Mouse (Mus musculus): ENCODE results near the gene Zfp524. TPM values are rescaled to one million over a fixed set of nuclear protein-coding genes. Genes with fewer than 3 reads are reported as not detected.
"Not testable (repeated sequence)": the region's sequence is repeated elsewhere in the genome, so short reads cannot be mapped to it uniquely, and the experiment has no call there.

Zfp524 gene
- polyA plus RNA-seq, 1 experiment from 2014 or later = 15.2 TPM

DNA sequence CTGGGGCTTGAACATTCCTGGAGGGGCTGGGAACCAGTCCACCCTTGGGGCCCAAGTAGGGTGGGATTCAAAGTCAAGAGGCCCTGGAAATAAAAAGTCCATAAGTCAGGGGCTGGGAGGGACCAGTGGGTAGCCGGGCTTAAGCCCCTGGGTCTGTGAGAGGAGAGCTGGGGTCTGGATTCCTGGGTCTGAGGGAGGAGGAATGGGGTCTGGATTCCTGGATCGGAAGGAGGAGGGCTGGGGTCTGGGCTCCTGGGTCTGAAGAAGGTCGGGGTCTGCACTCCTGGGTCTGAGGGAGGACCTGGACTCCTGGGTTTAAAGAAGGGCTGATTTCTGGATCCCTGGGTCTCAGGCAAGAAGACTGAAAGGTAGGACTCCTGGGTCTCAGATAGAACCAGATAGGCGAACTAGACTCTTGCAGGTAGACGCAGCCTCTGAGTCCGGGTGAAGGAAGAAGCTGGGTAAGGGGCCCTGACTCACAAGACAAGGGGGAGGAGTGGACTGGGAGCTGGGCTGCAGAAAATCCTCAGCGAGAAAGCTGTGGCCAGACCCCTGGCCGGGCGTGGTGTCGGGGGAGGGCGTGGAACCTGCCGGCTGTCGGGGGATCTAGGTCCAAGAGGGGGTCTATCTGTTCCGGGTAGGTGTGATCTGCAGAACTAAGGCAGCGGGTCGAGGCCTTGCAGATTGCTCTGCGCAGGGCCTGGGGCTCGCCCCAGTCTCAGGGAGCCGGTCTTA is 18.8 kb upstream of the Zfp524 start:
- peak; percentile 51; the same call in 1 of the 2 replicates for ATAC-seq (ENCODE audit: insufficient number of reproducible peaks, low FRiP score, low TSS enrichment, low read depth)
- Histone ChIP-seq H3K4me3 (replicated peaks) (peak overlapping the region; percentile 78), H3K27ac (replicated peaks) (peak overlapping the region; percentile 65; the same call in 1 of the 2 replicates), H3K27me3 (no peaks in the 10 kb centered on the region), H3K36me3 (peaks cover 30% of the 10 kb centered on the region), H3K4me2 (replicated peaks) (peak overlapping the region; percentile 75), H3K4me1 (peaks cover 28% of the 10 kb centered on the region), H3K9ac (peak overlapping the region; percentile 72), H3K9me3 (replicated peaks) (no peaks in the 10 kb centered on the region)
- WGBS = 6% methylated on average over 19 of the region's 19 CpGs

- Histone ChIP-seq H3K9ac (peak within 1 kb of the TSS; percentile 72), H3K4me3 (replicated peaks) (peak within 1 kb of the TSS; percentile 78), H3K36me3 (peaks cover 29% of the 10 kb centered on the region), H3K4me1 (peaks cover 28% of the 10 kb centered on the region), H3K27me3 (no peaks in the 10 kb centered on the region), H3K9me3 (replicated peaks) (no peaks in the 10 kb centered on the region), H3K27ac (replicated peaks) (peak within 1 kb of the TSS; percentile 74), H3K4me2 (replicated peaks) (peak within 1 kb of the TSS; percentile 75)
- ATAC-seq (ENCODE audit: insufficient number of reproducible peaks, low FRiP score, low TSS enrichment, low read depth) = peak; percentile 88
- 6% methylated on average over 13 of the region's 26 CpGs for WGBS
Observed at GRCm38 (mm10) chr7:4996003-4996895, 18.0 kb upstream of the Zfp524 start, which contains the start of gene Zfp579. Gene Zfp579 (minus strand): TSS chr7:4996158.

DNA sequence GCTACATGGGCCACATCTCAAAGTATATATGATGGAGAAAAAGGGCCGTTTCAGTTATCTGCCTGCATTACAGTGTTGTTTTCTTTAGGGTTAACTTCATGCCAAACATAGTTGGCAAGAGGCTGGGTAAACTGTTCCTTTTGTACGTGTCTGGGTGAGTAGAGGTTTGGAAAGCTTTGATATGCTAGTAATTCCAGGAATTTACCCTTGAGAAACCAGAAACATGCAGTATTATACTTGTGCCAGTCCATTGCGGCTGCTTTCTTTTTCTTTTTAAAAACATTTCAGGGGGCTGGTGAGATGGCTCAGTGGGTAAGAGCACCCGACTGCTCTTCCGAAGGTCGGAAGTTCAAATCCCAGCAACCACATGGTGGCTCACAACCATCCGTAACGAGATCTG is 17.3 kb upstream of the Zfp524 start:
- WGBS = 49% methylated on average over 6 of the region's 8 CpGs
- H3K27ac ChIP-seq (replicated peaks) = 0 out of 2 replicates have a peak overlapping the region, but pooled peaks have one; percentile 74
- peak overlapping the region; percentile 78 for H3K4me3 ChIP-seq (replicated peaks)
- no peaks in the 10 kb centered on the region for H3K27me3 ChIP-seq
- H3K9me3 ChIP-seq (replicated peaks) = no peaks in the 10 kb centered on the region
- peak overlapping the region; percentile 75 for H3K4me2 ChIP-seq (replicated peaks)
- H3K9ac ChIP-seq = no peak overlapping the region
- no peak for ATAC-seq (ENCODE audit: insufficient number of reproducible peaks, low FRiP score, low TSS enrichment, low read depth)
- H3K4me1 ChIP-seq = peaks cover 28% of the 10 kb centered on the region
- H3K36me3 ChIP-seq = peaks cover 22% of the 10 kb centered on the region

DNA sequence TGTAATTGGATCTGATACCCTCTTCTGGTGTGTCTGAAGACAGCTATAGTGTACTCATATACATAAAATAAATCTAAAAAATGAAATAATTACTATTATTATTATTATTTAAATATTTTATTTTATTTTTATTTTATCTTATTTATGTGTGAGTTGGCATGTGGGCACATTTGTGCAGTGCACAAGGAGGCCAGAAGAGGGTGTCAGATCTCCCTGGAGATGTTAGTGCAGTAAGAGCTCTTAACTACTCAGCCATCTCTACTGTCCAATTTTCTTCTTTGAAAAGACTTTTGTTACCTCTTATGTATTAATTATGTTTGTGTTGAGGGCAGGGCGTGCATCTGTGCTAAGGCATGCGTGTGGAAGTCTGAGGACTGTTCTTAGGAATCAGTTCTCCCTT is 14.3 kb upstream of the Zfp524 start:
- no peak overlapping the region for H3K9ac ChIP-seq
- no peaks in the 10 kb centered on the region for H3K27me3 ChIP-seq
- no peak for ATAC-seq (ENCODE audit: insufficient number of reproducible peaks, low FRiP score, low TSS enrichment, low read depth)
- H3K4me1 ChIP-seq = peaks cover 14% of the 10 kb centered on the region
- no peak overlapping the region for H3K4me2 ChIP-seq (replicated peaks)
- no peaks in the 10 kb centered on the region for H3K36me3 ChIP-seq
- H3K9me3 ChIP-seq (replicated peaks) = no peaks in the 10 kb centered on the region
- 60% methylated on average over 2 of the region's 2 CpGs for WGBS
- H3K27ac ChIP-seq (replicated peaks) = no peak overlapping the region
- H3K4me3 ChIP-seq (replicated peaks) = no peak overlapping the region

DNA sequence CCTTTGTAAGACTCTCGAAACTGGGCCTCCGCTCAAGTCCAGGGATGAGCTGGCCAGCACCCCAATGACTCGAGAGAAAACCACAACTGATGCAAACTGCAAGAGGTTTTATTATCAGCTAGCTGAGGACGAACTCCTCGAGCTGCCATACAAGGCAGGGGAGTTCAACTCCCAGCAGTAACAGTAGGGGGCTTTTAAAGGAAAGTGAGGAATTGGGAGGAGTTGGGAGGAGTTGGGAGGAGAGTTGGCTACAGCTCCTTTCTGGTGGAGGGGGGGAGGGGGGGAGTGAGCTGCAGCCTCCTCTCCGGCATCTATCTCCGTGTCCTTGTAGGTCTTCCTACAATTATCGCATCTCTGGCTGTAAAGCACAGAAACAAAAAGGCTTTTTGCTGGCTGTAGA is 11.3 kb upstream of the Zfp524 start:
- not testable (repeated sequence) for ATAC-seq (ENCODE audit: insufficient number of reproducible peaks, low FRiP score, low TSS enrichment, low read depth); H3K9ac ChIP-seq; H3K4me3 ChIP-seq (replicated peaks); H3K4me2 ChIP-seq (replicated peaks); H3K4me1 ChIP-seq; H3K27me3 ChIP-seq; H3K9me3 ChIP-seq (replicated peaks); H3K27ac ChIP-seq (replicated peaks)
- peaks cover 13% of the 10 kb centered on the region for H3K36me3 ChIP-seq
- WGBS = 65% methylated on average over 8 of the region's 8 CpGs

GRCm38 (mm10) chr7:5008229-5008628 is 6.0 kb upstream of the Zfp524 start:
- no peaks in the 10 kb centered on the region for H3K9me3 ChIP-seq (replicated peaks)
- no peak overlapping the region for H3K27ac ChIP-seq (replicated peaks)
- H3K4me2 ChIP-seq (replicated peaks) = no peak overlapping the region
- peaks cover 63% of the 10 kb centered on the region for H3K36me3 ChIP-seq
- H3K4me1 ChIP-seq = no peaks in the 10 kb centered on the region
- 0 out of 2 replicates have a peak, but pooled peaks have one; percentile 2 for ATAC-seq (ENCODE audit: insufficient number of reproducible peaks, low FRiP score, low TSS enrichment, low read depth)
- H3K9ac ChIP-seq = no peak overlapping the region
- no peaks in the 10 kb centered on the region for H3K27me3 ChIP-seq
- 95% methylated on average over 26 of the region's 26 CpGs for WGBS
- no peak overlapping the region for H3K4me3 ChIP-seq (replicated peaks)

DNA sequence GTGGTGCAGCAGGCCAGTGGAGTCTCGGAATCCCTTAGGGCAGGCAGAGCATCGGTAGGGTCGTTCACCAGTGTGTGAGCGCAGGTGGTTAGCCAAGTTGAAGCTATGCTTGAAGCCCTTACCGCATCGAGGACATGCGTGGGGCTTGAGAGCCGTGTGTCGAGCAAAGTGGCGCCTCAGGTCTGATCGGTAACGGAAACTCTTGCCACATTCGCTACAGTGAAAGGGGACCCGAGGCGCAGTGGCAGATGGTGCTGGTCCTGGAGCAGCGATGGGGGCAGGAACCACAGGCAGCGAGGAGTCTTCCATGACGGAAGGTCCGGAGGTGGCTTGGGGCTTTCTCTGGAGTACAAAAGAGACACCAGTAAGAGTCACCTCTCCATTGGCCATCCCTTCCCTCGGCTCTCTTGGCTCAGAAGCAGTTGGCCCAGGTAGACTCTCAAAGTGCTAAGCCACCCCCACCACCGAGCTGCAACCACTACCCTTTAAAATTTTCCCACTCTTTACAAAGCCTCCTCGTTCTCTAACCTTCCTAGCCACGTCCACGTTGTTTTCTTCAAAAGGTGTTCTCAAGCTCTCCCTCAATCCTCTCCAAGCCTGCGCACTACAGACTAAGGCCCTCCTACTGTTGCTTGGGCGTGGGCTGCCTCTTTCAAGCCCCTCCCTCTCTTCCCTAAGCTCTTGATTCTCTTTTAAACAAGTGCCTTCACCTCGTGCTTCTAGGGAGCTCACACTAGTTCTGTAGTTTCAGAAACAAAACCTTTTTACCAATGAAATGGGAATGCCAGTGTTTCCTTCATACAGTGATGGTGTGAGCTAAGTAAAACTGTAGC is 1.3 kb upstream of the Zfp524 start:
- WGBS = 90% methylated on average over 27 of the region's 27 CpGs
- Histone ChIP-seq H3K9ac (no peak overlapping the region), H3K4me3 (replicated peaks) (no peak overlapping the region), H3K4me1 (no peaks in the 10 kb centered on the region), H3K4me2 (replicated peaks) (peak overlapping the region; percentile 54; the same call in 1 of the 2 replicates), H3K36me3 (peaks cover 56% of the 10 kb centered on the region), H3K27me3 (no peaks in the 10 kb centered on the region), H3K9me3 (replicated peaks) (no peaks in the 10 kb centered on the region), H3K27ac (replicated peaks) (no peak overlapping the region)
- ATAC-seq (ENCODE audit: insufficient number of reproducible peaks, low FRiP score, low TSS enrichment, low read depth) = no peak

DNA sequence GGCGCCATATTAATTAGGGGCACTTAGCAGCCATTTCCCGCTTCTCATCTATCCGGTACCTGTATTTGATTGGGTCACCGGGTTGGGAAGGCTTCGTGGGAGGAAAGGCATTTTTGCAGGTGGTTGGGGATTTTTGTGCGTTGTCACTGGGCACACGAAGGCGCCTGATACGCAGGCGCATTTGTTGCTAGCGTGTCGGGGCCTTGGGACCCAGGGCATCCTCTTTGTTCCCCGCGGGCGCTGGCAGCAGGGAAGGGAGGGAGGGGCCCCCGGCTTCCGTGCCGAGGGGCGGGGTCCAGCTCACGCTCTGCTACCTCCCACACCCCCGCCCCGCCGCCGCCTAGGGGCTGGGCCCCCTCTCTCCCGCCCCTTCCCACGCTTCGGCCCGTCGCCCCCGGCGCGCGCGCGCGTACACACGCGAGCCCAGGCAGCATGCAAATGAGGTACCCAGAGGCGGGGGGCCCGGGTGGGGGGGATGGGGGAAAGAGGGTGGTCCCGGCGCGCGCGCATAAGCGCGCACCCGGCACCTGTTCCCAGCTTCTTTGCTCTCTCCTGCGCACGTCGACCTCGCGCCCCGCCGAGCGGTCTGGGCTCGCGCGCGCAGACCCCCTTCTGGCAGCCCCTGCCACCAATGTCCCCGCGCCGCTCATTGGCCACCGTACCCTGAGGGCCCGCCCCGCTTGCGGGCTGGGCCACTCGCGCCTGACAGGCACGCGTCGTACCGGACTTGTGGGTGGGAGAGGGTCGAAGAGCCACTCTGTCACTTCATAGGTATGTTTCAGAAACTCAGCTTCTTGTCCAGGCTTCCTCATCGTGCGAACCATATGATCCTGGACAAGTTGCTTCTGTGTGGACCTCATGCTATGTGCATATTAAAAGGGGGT is 1.1 kb downstream of the Zfp524 start, which contains the start of gene Gm44973:
Gene Gm44973 (plus strand): TSS at position 379 of the 884 bp plus-strand sequence.
- no peaks in the 10 kb centered on the region for H3K9me3 ChIP-seq (replicated peaks)
- H3K4me2 ChIP-seq (replicated peaks) = peak within 1 kb of the TSS; percentile 54
- H3K36me3 ChIP-seq = peaks cover 35% of the 10 kb centered on the region
- peak within 1 kb of the TSS; percentile 84 for H3K9ac ChIP-seq
- H3K27ac ChIP-seq (replicated peaks) = peak within 1 kb of the TSS; percentile 99
- peak within 1 kb of the TSS; percentile 74 for H3K4me3 ChIP-seq (replicated peaks)
- under 1% methylated on average over 61 of the region's 76 CpGs for WGBS
- no peaks in the 10 kb centered on the region for H3K4me1 ChIP-seq
- no peaks in the 10 kb centered on the region for H3K27me3 ChIP-seq
- ATAC-seq (ENCODE audit: insufficient number of reproducible peaks, low FRiP score, low TSS enrichment, low read depth) = peak; percentile 87

GRCm38 (mm10) chr7:5016057-5016456 is 1.8 kb downstream of the Zfp524 start:
- Histone ChIP-seq H3K36me3 (peaks cover 28% of the 10 kb centered on the region), H3K27ac (replicated peaks) (peak overlapping the region; percentile 99), H3K9me3 (replicated peaks) (no peaks in the 10 kb centered on the region), H3K27me3 (no peaks in the 10 kb centered on the region), H3K4me1 (peaks cover 1% of the 10 kb centered on the region), H3K9ac (peak overlapping the region; percentile 50; the same call in 1 of the 2 replicates), H3K4me2 (replicated peaks) (peak overlapping the region; percentile 54), H3K4me3 (replicated peaks) (peak overlapping the region; percentile 74)
- ATAC-seq (ENCODE audit: insufficient number of reproducible peaks, low FRiP score, low TSS enrichment, low read depth) = no peak
- 56% methylated on average over 3 of the region's 3 CpGs for WGBS

GRCm38 (mm10) chr7:5016920-5017319 is 2.7 kb downstream of the Zfp524 start:
- ATAC-seq (ENCODE audit: insufficient number of reproducible peaks, low FRiP score, low TSS enrichment, low read depth) = no peak
- Histone ChIP-seq H3K4me3 (replicated peaks) (no peak overlapping the region), H3K36me3 (peaks cover 24% of the 10 kb centered on the region), H3K9me3 (replicated peaks) (no peaks in the 10 kb centered on the region), H3K9ac (no peak overlapping the region), H3K27ac (replicated peaks) (no peak overlapping the region), H3K4me1 (peaks cover 8% of the 10 kb centered on the region), H3K27me3 (no peaks in the 10 kb centered on the region), H3K4me2 (replicated peaks) (no peak overlapping the region)
- WGBS = 96% methylated on average over 2 of the region's 2 CpGs
